ENCODE assay signal across 24 mouse cellular contexts in the genomic region with DNA sequence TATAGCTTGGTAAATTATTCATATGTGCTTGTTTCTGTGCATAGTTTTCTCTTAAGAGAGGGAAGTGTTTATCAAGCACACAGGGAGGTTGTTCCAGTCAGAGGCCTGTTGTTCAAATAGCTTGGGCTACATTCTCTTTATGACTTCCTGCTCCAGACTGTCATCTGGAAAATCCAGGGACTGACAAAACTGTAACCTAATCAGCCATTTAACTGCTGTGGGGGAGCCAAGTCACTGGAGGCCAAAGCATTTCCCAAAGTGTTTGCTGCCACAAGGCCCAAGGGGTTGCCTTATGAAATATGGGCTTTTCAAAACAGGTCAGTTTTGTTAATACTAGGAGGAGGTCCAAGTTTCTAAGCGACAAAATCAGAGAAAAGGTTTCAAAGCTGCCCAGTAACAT.
DNase-seq lines count a peak whose midpoint lies in the region; ATAC-seq and TF ChIP-seq lines count a peak whose summit lies in the region.
"Had no signal": no experiment of that assay in that cellular context is flagged by ENCODE, and none has a peak within 500 bp of the region (broad histone marks: within the 10 kb centered on the region; RNA-seq: fewer than 3 reads in every experiment).

No protein-coding gene starts in this region.

- H3K4me3 ChIP-seq in neural tube, embryonic 14.5 days (ENCODE audit: low read depth, low read length): no peak overlapping the region
- no peak overlapping the region for H3K4me3 ChIP-seq in forebrain, postnatal 0 days (ENCODE audit: low read depth, low read length)
- H3K4me3 ChIP-seq: embryonic facial prominence, embryonic 13.5 days; erythroblast, embryonic 14.5 days; forebrain, embryonic 13.5 days; heart, adult 2 months; heart, embryonic 13.5 days; hindbrain, embryonic 13.5 days; left cerebral cortex, adult 2 months had no signal

- no peak for TF ChIP-seq CTCF in forebrain, postnatal 0 days (IDR thresholded peaks at IDR 0.05; ENCODE audit: low read depth)

- no peak overlapping the region for H3K9ac ChIP-seq in neural tube, embryonic 14.5 days (replicated peaks; ENCODE audit: low read depth, low read length)
- H3K9ac ChIP-seq in forebrain, postnatal 0 days: no peak overlapping the region
- H3K9ac ChIP-seq: embryonic facial prominence, embryonic 13.5 days; forebrain, embryonic 13.5 days; heart, embryonic 13.5 days; hindbrain, embryonic 13.5 days had no signal

- WGBS in neural tube, embryonic 14.5 days: 71% methylated on average over 1 of the region's 1 CpGs
- WGBS in forebrain, postnatal 0 days: 90% methylated on average over 1 of the region's 1 CpGs

- ATAC-seq in neural tube, embryonic 14.5 days (ENCODE audit: low read depth): peak; percentile 38; the same call in 1 of the 2 replicates
- ATAC-seq in inflammation-experienced regulatory T-cells, adult 6 months: no peak
- no peak for ATAC-seq in forebrain, postnatal 0 days
- ATAC-seq: forebrain, embryonic 13.5 days had no signal

- no peaks in the 10 kb centered on the region for H3K4me1 ChIP-seq in neural tube, embryonic 14.5 days (ENCODE audit: control insufficient read depth, insufficient read depth, low read length)
- H3K4me1 ChIP-seq in forebrain, postnatal 0 days (ENCODE audit: insufficient read depth): no peaks in the 10 kb centered on the region
- H3K4me1 ChIP-seq: embryonic facial prominence, embryonic 13.5 days; forebrain, embryonic 13.5 days; heart, embryonic 13.5 days; hindbrain, embryonic 13.5 days had no signal

- no peak overlapping the region for H3K4me2 ChIP-seq in neural tube, embryonic 14.5 days (ENCODE audit: low read depth, low read length)
- no peak overlapping the region for H3K4me2 ChIP-seq in forebrain, postnatal 0 days (ENCODE audit: low read depth)
- H3K4me2 ChIP-seq: embryonic facial prominence, embryonic 13.5 days; forebrain, embryonic 13.5 days; heart, embryonic 13.5 days; hindbrain, embryonic 13.5 days; midbrain, embryonic 11.5 days had no signal

- H3K27ac ChIP-seq in neural tube, embryonic 14.5 days (ENCODE audit: low read depth, low read length): no peak overlapping the region
- H3K27ac ChIP-seq in forebrain, postnatal 0 days (ENCODE audit: low read depth, low read length): no peak overlapping the region
- H3K27ac ChIP-seq: embryonic facial prominence, embryonic 13.5 days; forebrain, embryonic 13.5 days; heart, adult 2 months; heart, embryonic 13.5 days; hindbrain, embryonic 13.5 days; left cerebral cortex, adult 2 months had no signal

- H3K27me3 ChIP-seq in neural tube, embryonic 14.5 days (ENCODE audit: control insufficient read depth, insufficient read depth, low read length): no peaks in the 10 kb centered on the region
- no peaks in the 10 kb centered on the region for H3K27me3 ChIP-seq in forebrain, postnatal 0 days (ENCODE audit: insufficient read depth, low read length)
- H3K27me3 ChIP-seq: embryonic facial prominence, embryonic 13.5 days; forebrain, embryonic 13.5 days; heart, embryonic 13.5 days; hindbrain, embryonic 13.5 days had no signal

- no peaks in the 10 kb centered on the region for H3K36me3 ChIP-seq in neural tube, embryonic 14.5 days (ENCODE audit: control insufficient read depth, insufficient read depth, low read length)
- no peaks in the 10 kb centered on the region for H3K36me3 ChIP-seq in forebrain, postnatal 0 days (ENCODE audit: insufficient read depth)
- H3K36me3 ChIP-seq: embryonic facial prominence, embryonic 13.5 days; heart, embryonic 13.5 days; hindbrain, embryonic 13.5 days had no signal

- peak; percentile 6 for DNase-seq in adrenal gland, adult 2 months
- no peak for DNase-seq in adrenal gland, postnatal 25 days
- DNase-seq in neural tube, embryonic 10.5 days (ENCODE audit: extremely low spot score, low spot score): no peak
- DNase-seq in kidney, postnatal 10 days: peak; percentile 10
- DNase-seq in gastrocnemius, postnatal 4 days (ENCODE audit: low spot score in 2 of 2): no peak
- DNase-seq in forebrain, postnatal 0 days: no peak
- DNase-seq: cerebellum, adult 2 months; cerebellum, postnatal 25 days; gastrocnemius, postnatal 25 days; heart, adult 2 months; heart, postnatal 14 days; liver; lung, postnatal 10 days; thymus, adult 18-20 months; thymus, postnatal 36 days had no signal

- H3K9me3 ChIP-seq in neural tube, embryonic 14.5 days (ENCODE audit: control insufficient read depth, low read length): no peaks in the 10 kb centered on the region
- no peaks in the 10 kb centered on the region for H3K9me3 ChIP-seq in forebrain, postnatal 0 days (ENCODE audit: low read length)
- H3K9me3 ChIP-seq: embryonic facial prominence, embryonic 13.5 days; forebrain, embryonic 13.5 days; heart, embryonic 13.5 days; hindbrain, embryonic 13.5 days had no signal

Comparison
In these comparisons a context has a peak if more than half of its experiments do, and no peak if none do; other contexts are left out.
1. DNase-seq: peak in adrenal gland, adult 2 months (single experiment) and kidney, postnatal 10 days (single experiment); none in adrenal gland, postnatal 25 days (single experiment), neural tube, embryonic 10.5 days (single experiment), gastrocnemius, postnatal 4 days (0 of 2) and forebrain, postnatal 0 days (single experiment).